Mouse (Mus musculus): ENCODE results near the gene Alg13. TPM values are rescaled to one million over a fixed set of nuclear protein-coding genes. Genes with fewer than 3 reads are reported as not detected.

Alg13 gene
- 10 to 100 TPM; 14.9 to 23.3 TPM for total RNA-seq (2021)
- long read RNA-seq, partial matches to known transcripts: 7 of 14 reads
- long read RNA-seq, other reads (novel, unspliced or antisense): 0 of 14 reads

DNA sequence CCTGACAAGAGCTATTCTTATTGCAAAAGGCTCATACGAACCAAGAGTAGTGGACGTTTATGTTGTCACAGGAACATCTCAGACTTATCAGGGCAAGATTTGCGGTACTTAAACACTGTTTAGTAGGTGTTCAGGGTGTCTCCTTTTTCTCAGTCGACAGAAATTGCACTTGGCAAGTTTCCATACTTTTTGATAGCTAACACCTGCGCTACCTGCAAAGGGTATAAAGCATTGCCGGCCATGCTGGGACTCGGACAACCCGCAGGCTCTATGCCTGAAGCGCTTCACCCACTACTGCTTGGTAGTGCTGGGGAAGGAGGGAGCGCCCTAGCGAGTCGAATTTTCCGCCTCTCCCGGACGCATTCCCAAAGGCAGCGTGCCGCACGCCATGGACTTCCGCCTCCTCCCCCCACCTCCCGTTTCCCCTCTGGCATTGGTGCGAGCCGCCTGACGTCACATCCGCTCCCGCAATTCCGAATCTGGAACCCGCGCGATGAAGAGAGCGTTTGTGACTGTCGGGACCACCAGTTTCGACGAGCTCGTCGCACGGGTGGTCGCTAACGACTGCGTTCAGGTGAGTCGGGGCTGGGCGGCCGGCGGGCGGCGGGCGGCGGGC lies at the start of gene Alg13:
Alg13 (plus strand) TSS at position 257 of the 616 bp plus-strand sequence.
- DNase-seq (ENCODE audit: low spot score in 2 of 2): peak; percentile 80

DNA sequence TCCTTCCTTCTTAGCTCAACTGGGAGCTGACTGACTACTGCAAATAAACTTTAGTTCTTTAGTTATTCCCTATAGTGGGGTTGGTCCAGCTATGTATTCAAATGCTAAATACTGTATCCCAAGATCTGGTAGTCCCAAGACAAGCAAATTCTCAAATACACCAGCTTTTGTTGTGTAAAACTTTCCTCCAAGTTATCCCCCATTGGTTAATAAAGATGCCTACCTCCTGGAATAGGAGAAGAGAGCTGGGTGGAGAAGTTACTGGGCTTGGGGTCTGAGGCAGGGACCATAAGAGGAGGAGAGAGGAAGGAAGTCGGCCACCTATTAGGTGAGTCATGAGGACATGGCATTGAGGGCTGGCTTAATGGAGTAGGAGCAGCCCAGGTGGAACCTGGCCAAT lies 49.0 kb upstream of the Alg13 start:
- DNase-seq (ENCODE audit: low spot score in 2 of 2): no peak

- DNase-seq (ENCODE audit: low spot score in 2 of 2): no peak
Observed at GRCm38 (mm10) chrX:144301476-144301875, 16.1 kb upstream of the Alg13 start.

DNA sequence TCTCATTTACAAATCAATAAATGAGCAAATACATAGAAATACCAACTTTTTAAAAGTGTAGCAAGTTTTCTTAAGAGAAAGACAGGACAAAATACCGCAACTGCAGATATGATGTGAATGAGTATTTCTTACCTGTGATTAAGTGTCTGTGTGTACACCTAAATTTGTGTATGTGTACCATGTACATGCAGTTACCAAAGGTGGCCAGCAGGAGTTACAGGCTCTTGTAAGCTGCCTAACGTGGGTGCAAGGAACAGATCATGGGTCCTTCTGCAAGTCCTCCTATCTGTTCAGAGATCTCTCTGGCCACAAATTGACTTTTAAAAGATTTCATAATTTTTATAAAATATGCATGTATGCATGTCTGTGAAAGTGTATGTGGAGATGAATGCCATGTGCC lies 11.9 kb upstream of the Alg13 start:
- no peak for DNase-seq (ENCODE audit: low spot score in 2 of 2)

- no peak for DNase-seq (ENCODE audit: low spot score in 2 of 2)
Observed at GRCm38 (mm10) chrX:144314041-144314440, 3.6 kb upstream of the Alg13 start.

- no peak for DNase-seq (ENCODE audit: low spot score in 2 of 2)
Observed at GRCm38 (mm10) chrX:144315028-144315427, 2.6 kb upstream of the Alg13 start.

DNA sequence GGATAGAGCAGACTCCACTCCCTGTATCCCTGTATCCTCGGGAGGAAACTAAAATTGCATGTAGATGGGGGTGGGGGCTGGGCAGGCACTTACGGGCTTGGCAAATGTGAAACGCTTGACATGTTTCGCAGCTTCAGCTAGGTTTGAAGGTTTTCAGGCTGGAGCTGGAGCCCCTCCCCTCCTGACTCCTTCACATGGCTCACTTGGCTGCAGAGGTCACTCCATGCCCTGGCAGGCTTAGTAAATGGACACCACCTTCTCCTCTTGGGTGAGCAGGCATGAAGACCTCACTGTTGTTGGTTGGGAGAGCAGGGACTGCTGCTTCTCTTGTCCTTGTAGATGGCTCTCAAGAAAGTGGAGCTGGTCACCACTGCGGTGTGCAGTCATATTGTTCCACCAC lies 1.6 kb upstream of the Alg13 start:
- no peak for DNase-seq (ENCODE audit: low spot score in 2 of 2)

GRCm38 (mm10) chrX:144318164-144318979 lies 768 bp downstream of the Alg13 start:
- DNase-seq (ENCODE audit: low spot score in 2 of 2): peak in 1 of 2 experiments; percentile 37

GRCm38 (mm10) chrX:144319366-144319765 lies 1.8 kb downstream of the Alg13 start:
- DNase-seq (ENCODE audit: low spot score in 2 of 2): no peak

- no peak for DNase-seq (ENCODE audit: low spot score in 2 of 2)
Observed at GRCm38 (mm10) chrX:144325375-144325774, 7.8 kb downstream of the Alg13 start.

DNA sequence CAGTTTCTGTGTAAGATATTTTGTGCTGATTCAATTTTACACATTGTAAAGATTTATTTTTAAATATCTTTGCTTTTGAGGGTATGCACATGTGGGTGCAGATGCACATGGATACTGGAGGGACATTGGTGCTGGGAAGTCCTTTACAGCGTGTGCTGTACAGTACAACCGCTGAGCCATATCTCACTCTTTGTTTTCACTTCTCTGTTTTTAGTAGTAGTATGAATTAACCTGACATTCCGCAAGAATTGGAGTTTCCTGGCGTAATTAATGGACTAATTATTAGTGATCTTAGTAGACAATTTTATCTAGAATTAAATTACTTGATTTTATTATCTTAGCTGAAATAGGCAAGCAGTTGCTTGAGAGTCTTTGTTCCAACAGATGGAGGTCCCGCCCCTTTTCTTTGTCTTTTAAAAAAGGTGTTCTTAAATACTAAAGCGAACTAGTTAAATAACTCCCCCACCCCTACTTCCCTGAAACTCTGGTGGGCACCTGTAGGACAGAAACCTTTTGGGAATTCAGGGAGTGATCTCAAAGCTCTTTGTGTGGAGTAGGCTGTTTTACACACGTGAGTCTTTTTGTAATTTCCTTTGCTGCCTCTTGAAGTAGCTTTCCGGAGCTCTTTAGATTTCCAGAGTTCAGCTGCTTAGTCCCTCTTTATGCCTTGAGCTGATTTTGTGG lies 17.9 kb downstream of the Alg13 start:
- DNase-seq (ENCODE audit: low spot score in 2 of 2): no peak

GRCm38 (mm10) chrX:144337938-144338337 lies 20.3 kb downstream of the Alg13 start:
- no peak for DNase-seq (ENCODE audit: low spot score in 2 of 2)

DNA sequence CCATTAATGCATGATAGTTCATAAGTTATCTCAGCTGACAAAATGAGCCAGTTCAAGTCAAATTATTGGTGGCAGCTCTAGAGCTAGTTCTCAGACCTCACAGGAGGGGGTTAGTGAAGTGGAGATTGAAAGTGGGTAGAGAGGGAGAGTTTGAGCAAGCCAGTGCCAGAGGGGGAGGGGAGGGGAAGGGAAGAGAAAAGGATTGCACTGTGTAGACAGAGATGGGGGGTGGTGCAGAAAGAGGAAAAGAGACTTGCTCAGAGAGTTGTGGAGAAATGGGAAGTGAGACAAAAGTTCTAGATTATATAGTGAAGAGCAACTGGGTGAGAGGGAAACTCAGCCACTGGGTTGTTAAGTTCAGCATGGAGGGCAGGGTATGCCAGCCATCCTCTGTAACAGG lies 20.8 kb downstream of the Alg13 start:
- no peak for DNase-seq (ENCODE audit: low spot score in 2 of 2)

GRCm38 (mm10) chrX:144374196-144374595 lies 56.6 kb downstream of the Alg13 start:
- no peak for DNase-seq (ENCODE audit: low spot score in 2 of 2)

DNA sequence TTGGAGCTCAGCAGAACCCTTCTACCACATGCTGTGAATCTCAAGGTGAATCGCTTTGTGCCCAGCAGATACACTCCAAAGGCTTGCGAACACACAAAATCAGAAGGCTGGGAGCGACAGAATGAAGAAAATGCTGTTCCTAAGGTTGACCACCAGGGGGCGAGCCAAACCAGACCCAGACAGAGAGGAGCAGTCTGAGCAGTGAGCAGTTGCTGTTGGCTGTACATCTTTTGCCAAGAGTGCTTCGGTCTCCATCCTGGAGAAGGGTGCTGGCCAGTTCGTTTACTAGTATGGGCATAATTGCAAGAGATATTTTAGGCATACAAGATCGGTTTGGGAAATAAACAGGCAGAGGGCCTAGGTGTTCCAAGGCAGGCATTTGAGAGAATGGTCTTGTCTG lies 85.9 kb downstream of the Alg13 start:
- DNase-seq (ENCODE audit: low spot score in 2 of 2): peak; percentile 51 to 71

DNA sequence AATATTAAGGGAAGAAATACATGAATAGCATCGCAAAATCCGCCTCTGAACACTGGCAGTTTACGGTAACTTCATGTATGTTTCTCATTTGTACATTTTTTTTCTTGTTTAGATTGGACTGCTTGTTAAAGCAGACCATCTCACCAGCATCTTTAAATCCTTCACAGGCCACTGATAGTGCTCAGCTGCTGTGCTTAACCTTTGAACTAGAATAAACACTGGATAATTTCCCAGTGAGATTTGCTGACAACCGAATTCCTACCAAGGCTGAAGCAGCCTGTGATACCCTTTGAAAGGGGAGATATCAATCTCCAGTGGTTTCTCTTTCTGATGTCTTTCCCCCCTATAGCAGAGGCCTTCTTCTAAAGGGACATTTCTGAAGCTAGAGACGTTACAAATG lies 90.4 kb downstream of the Alg13 start:
- no peak for DNase-seq (ENCODE audit: low spot score in 2 of 2)

- no peak for DNase-seq (ENCODE audit: low spot score in 2 of 2)
Observed at GRCm38 (mm10) chrX:144420259-144420658, 102.7 kb downstream of the Alg13 start.

DNA sequence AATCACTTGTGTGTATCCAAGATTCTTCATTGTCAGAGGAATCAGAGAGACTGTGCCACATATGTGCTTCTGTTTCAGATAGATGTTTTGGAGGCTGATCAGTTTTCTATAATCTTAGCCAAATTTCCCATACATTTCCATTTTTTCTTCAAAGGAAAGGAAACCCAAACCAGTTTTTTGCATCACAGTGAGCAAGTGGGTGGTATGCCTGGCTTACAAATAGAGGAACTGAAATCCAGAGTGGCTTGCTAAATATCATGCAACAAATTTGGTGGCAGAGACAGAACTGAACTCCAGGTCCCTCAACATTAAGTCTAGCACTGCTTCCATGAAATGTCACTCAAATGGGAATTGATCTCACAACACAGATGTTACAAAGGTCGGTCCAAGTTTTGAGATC lies 103.5 kb downstream of the Alg13 start:
- no peak for DNase-seq (ENCODE audit: low spot score in 2 of 2)

DNA sequence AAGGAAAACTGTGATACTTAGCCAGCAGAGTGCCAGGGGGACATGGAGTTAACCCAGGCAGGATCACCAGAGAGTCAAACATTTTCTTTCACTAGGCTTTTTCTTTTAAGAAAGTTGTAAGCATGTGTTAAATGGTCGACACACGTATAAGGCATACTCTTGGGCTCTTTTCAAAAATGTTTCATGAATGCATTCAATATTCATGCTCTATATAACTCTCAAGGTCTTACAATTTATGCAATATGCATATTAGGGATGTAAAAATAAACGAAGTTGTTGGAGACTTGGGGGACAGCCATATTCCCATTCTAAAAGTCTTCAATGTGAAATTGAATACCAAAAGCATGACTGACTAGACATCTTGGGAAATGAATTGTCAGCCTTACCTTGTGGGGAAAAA lies 106.2 kb downstream of the Alg13 start:
- no peak for DNase-seq (ENCODE audit: low spot score in 2 of 2)
